ENCODE assay signal across 8 mouse cellular contexts in the genomic region with DNA sequence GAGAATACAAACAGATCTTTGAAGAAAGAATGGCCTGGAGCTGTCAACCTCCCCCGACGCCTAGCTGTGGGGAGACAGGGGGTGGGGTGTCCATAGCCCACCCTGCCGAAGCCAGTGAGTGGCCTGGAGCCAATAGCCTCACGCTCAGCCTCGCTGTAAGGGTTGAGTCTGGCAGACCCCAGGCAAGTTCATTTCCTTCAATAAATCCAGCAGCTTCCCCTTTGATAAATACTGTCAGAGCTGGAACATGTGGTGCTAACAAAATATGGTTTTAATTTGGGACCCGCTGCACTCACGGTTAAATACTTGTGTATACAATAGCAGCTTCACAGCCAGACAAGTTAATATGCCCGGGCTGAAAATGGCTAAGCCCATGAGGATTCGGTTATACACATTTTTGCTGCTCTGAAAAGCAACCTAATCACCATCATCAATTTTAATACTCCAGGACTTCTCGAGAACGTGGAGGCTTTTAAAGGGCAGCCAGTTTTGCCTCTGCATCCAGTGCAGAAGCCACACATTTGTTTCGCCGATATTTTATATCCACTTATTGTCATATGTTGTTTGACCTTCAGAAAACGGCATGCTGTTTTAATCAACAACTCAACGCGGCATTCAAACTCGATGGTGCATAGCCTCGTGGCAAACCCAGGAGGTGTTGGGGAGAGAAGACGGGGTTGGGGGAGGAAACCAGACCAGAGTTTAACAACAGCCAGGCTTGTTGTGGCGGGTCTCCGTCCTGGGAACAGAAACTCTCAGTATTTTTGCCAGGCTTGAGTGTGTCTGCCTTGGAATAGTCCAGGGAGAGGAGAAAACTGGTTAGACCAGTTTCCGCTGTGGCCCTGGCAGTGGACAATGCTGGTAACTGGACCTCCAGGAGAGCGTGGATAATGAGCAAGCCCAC.
A peak's percentile ranks its signal among the peaks of the same experiment; 100 is the strongest.
DNase-seq lines count a peak whose midpoint lies in the region; ATAC-seq lines count a peak whose summit lies in the region.

No protein-coding gene starts in this region.

- no peaks in the 10 kb centered on the region for H3K9me3 ChIP-seq in heart, embryonic 11.5 days (replicated peaks; ENCODE audit: control insufficient read depth, low read length)
- H3K9me3 ChIP-seq in hindbrain, embryonic 12.5 days (replicated peaks): no peaks in the 10 kb centered on the region
- H3K9me3 ChIP-seq in limb, embryonic 15.5 days: no peaks in the 10 kb centered on the region
- no peaks in the 10 kb centered on the region for H3K9me3 ChIP-seq in midbrain, embryonic 16.5 days (replicated peaks; ENCODE audit: control insufficient read depth, low read length, poor library complexity, severe bottlenecking)

- WGBS in heart, embryonic 11.5 days (ENCODE audit: insufficient replicate concordance): 9% methylated on average over 23 of the region's 23 CpGs
- 4% methylated on average over 23 of the region's 23 CpGs for WGBS in hindbrain, embryonic 12.5 days
- WGBS in limb, embryonic 15.5 days: 1% methylated on average over 23 of the region's 23 CpGs
- WGBS in midbrain, embryonic 16.5 days: 1% methylated on average over 23 of the region's 23 CpGs

- no peaks in the 10 kb centered on the region for H3K27me3 ChIP-seq in heart, embryonic 11.5 days (ENCODE audit: control insufficient read depth, insufficient read depth, low read length)
- no peaks in the 10 kb centered on the region for H3K27me3 ChIP-seq in hindbrain, embryonic 12.5 days
- H3K27me3 ChIP-seq in limb, embryonic 15.5 days: no peaks in the 10 kb centered on the region
- no peaks in the 10 kb centered on the region for H3K27me3 ChIP-seq in midbrain, embryonic 16.5 days (ENCODE audit: control insufficient read depth, insufficient read depth, low read depth, low read length)

- H3K4me3 ChIP-seq in heart, embryonic 11.5 days (ENCODE audit: low read depth, low read length): peak overlapping the region; percentile 35
- peak overlapping the region; percentile 30 for H3K4me3 ChIP-seq in hindbrain, embryonic 12.5 days
- peak overlapping the region; percentile 29 for H3K4me3 ChIP-seq in limb, embryonic 15.5 days
- H3K4me3 ChIP-seq in midbrain, embryonic 16.5 days (ENCODE audit: low read depth, low read length): peak overlapping the region; percentile 33

- intact Hi-C loops in left cerebral cortex, postnatal 14 days (cut with DNase I): no loop called here

- ATAC-seq in heart, embryonic 11.5 days (replicated peaks; ENCODE audit: insufficient number of reproducible peaks, low FRiP score, low TSS enrichment): no peak
- ATAC-seq in hindbrain, embryonic 12.5 days (ENCODE audit: low FRiP score): peak; percentile 76
- ATAC-seq in limb, embryonic 15.5 days (ENCODE audit: insufficient number of reproducible peaks, low FRiP score, low TSS enrichment, low read depth): peak; percentile 62; the same call in 1 of the 2 replicates
- peak; percentile 75 for ATAC-seq in midbrain, embryonic 16.5 days

- H3K4me2 ChIP-seq in heart, embryonic 11.5 days: peak overlapping the region; percentile 76
- H3K4me2 ChIP-seq in hindbrain, embryonic 12.5 days (replicated peaks): peak overlapping the region; percentile 62
- peak overlapping the region; percentile 54 for H3K4me2 ChIP-seq in limb, embryonic 15.5 days
- peak overlapping the region; percentile 88 for H3K4me2 ChIP-seq in midbrain, embryonic 16.5 days (ENCODE audit: low read length)

- no peak for DNase-seq in heart, adult 8-10 months (ENCODE audit: low spot score)
- peak; percentile 66 for DNase-seq in embryo, embryonic 9.5 days (ENCODE audit: extremely low spot score)
- peak; percentile 65 for DNase-seq in urinary bladder, postnatal 14 days (ENCODE audit: low spot score)
- no peak for DNase-seq in left cerebral cortex, postnatal 14 days (ENCODE audit: low spot score in 2 of 2)

- peak overlapping the region; percentile 67 for H3K9ac ChIP-seq in heart, embryonic 11.5 days (ENCODE audit: low read depth, low read length)
- peak overlapping the region; percentile 33; the same call in 1 of the 2 replicates for H3K9ac ChIP-seq in hindbrain, embryonic 12.5 days
- peak overlapping the region; percentile 3; the same call in 1 of the 2 replicates for H3K9ac ChIP-seq in limb, embryonic 15.5 days
- peak overlapping the region; percentile 47 for H3K9ac ChIP-seq in midbrain, embryonic 16.5 days (ENCODE audit: low read depth, low read length)

- peaks cover 14% of the 10 kb centered on the region for H3K4me1 ChIP-seq in heart, embryonic 11.5 days (ENCODE audit: control insufficient read depth, insufficient read depth, low read length)
- peaks cover 21% of the 10 kb centered on the region for H3K4me1 ChIP-seq in hindbrain, embryonic 12.5 days
- H3K4me1 ChIP-seq in limb, embryonic 15.5 days: peaks cover 26% of the 10 kb centered on the region
- peaks cover 16% of the 10 kb centered on the region for H3K4me1 ChIP-seq in midbrain, embryonic 16.5 days (ENCODE audit: control insufficient read depth, insufficient read depth, low read length)

- H3K36me3 ChIP-seq in heart, embryonic 11.5 days (ENCODE audit: control insufficient read depth, insufficient read depth, low read length): no peaks in the 10 kb centered on the region
- H3K36me3 ChIP-seq in hindbrain, embryonic 12.5 days: no peaks in the 10 kb centered on the region
- no peaks in the 10 kb centered on the region for H3K36me3 ChIP-seq in limb, embryonic 15.5 days
- no peaks in the 10 kb centered on the region for H3K36me3 ChIP-seq in midbrain, embryonic 16.5 days (ENCODE audit: control insufficient read depth, insufficient read depth, low read length)

- H3K27ac ChIP-seq in heart, embryonic 11.5 days (ENCODE audit: low read depth, low read length): peak overlapping the region; percentile 54
- H3K27ac ChIP-seq in hindbrain, embryonic 12.5 days: peak overlapping the region; percentile 69
- H3K27ac ChIP-seq in limb, embryonic 15.5 days: peak overlapping the region; percentile 59
- peak overlapping the region; percentile 64 for H3K27ac ChIP-seq in midbrain, embryonic 16.5 days (ENCODE audit: low read length)

Comparison
In these comparisons a context has a peak if more than half of its experiments do, and no peak if none do; other contexts are left out.
1. H3K9ac ChIP-seq: peak in every context shown above with its lines; median percentile 67 in heart, embryonic 11.5 days; 47 in midbrain, embryonic 16.5 days; 33 in hindbrain, embryonic 12.5 days; 3 in limb, embryonic 15.5 days.
2. DNase-seq: peak in embryo, embryonic 9.5 days (single experiment) and urinary bladder, postnatal 14 days (single experiment); none in heart, adult 8-10 months (single experiment) and left cerebral cortex, postnatal 14 days (0 of 2).
3. Peak in every context shown above with its lines, with median percentiles within 50 percentile points of each other: H3K27ac ChIP-seq, H3K4me2 ChIP-seq and H3K4me3 ChIP-seq.